Mouse (Mus musculus) cerebellum, postnatal 36 days (tissue): ENCODE results near the gene Glis2.
"Not testable (repeated sequence)": the region's sequence is repeated elsewhere in the genome, so short reads cannot be mapped to it uniquely, and the experiment has no call there.

Experiments used
- DNase-seq, 2 experiments: peaks; one replicate each; pipeline ENCODE4 v3.0.0; 2021 to 2022; ENCODE audit warnings: mixed read lengths in 2 of 2

Gene Glis2

GRCm38 (mm10) chr16:4593971-4594813 lies at the start of gene Glis2:
Glis2 (plus strand) TSS chr16:4594713.
- DNase-seq, result peak; percentile 36 to 55

GRCm38 (mm10) chr16:4544845-4545244 lies 49.7 kb upstream of the Glis2 start:
- DNase-seq, result no peak

GRCm38 (mm10) chr16:4546838-4547237 lies 47.7 kb upstream of the Glis2 start:
- DNase-seq, result no peak

- no peak for DNase-seq
Observed at GRCm38 (mm10) chr16:4547611-4548010, 46.9 kb upstream of the Glis2 start.

- DNase-seq, result no peak
Observed at GRCm38 (mm10) chr16:4548953-4549688, 45.4 kb upstream of the Glis2 start.

- peak; percentile 56 to 58 for DNase-seq
Observed at GRCm38 (mm10) chr16:4551056-4551455, 43.5 kb upstream of the Glis2 start.

DNA sequence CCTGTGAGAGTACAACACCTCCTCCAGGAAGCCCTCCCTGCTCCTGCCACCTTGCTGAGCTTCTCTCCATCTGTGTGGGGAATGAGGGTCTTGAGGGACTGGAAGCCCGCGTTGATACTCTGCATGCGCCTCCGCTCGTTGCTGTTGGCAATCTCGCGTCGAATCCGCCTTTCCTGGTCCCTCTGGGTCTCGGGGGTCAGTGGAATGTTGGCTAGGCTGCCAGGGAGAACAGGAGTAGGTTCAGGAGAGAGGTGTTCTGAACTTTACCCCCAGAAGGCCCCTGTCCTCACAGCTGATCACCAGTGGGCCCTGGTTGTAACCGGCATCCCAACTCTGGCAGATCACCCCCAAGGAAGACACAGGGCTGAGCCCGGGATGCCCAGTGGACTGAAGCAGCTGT lies 42.6 kb upstream of the Glis2 start:
- no peak for DNase-seq

GRCm38 (mm10) chr16:4552829-4553550 lies 41.5 kb upstream of the Glis2 start:
- DNase-seq, result no peak

DNA sequence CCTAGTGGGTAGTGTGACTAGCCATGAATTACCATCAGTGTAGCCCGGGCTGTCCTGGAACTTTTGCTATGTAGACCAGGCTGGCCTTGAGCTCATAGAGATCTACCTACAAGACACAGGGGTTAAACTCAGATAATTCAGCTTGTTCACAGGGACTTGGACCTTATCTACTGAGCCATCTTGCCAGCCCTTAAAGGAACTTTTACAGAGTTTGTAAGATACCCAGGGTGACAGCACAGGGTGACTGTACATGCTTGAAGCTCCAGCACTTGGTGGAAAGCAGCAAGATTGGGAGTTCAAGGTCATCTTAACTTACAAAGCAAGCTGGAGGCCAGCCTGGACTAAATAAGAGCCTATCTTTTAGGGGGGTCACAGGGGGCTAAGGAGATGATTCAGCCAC lies 39.0 kb upstream of the Glis2 start:
- DNase-seq, result no peak

- DNase-seq, result no peak
Observed at GRCm38 (mm10) chr16:4557085-4557484, 37.4 kb upstream of the Glis2 start.

GRCm38 (mm10) chr16:4557949-4558348 lies 36.6 kb upstream of the Glis2 start:
- peak; percentile 47 to 58 for DNase-seq

DNA sequence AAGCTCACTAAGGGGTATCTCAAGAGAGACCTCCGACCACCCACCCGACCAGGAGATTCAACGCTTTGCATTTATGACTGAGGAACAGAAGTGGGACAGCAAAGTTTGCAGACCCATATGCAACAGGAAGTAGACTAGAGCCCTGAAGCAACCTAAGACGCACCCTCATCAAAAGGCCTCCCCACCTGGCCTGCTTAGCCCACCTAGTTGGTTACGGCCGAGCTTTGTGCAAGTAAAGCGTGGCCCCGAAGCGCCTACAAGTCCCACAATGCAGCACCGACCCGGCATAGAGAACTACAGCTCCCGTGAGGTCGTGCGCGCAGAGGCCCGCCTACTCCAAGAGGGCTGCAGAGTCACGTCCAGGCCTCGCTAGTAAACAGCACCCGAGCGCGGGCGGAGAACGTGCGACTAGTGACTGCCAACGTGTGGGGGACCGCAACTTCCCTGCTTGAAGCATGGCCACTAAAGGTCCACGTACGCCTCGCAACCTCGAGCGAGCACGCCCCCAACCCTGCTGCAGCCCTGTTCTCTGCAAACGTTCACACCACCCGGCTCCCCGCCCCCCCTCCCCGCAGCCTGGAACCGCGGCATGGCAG lies 36.0 kb upstream of the Glis2 start:
- DNase-seq, result peak; percentile 89

GRCm38 (mm10) chr16:4558980-4559631 lies 35.4 kb upstream of the Glis2 start:
- peak; percentile 64 to 65 for DNase-seq

- peak; percentile 79 to 84 for DNase-seq
Observed at GRCm38 (mm10) chr16:4559715-4560144, 34.8 kb upstream of the Glis2 start, which contains the start of gene Tfap4. Tfap4 (minus strand) TSS chr16:4559854.

GRCm38 (mm10) chr16:4560145-4560952 lies 34.2 kb upstream of the Glis2 start:
- DNase-seq, result peak; percentile 62 to 63

- peak; percentile 77 for DNase-seq
Observed at GRCm38 (mm10) chr16:4567912-4568311, 26.6 kb upstream of the Glis2 start.

- DNase-seq, result no peak
Observed at GRCm38 (mm10) chr16:4570737-4571136, 23.8 kb upstream of the Glis2 start.

DNA sequence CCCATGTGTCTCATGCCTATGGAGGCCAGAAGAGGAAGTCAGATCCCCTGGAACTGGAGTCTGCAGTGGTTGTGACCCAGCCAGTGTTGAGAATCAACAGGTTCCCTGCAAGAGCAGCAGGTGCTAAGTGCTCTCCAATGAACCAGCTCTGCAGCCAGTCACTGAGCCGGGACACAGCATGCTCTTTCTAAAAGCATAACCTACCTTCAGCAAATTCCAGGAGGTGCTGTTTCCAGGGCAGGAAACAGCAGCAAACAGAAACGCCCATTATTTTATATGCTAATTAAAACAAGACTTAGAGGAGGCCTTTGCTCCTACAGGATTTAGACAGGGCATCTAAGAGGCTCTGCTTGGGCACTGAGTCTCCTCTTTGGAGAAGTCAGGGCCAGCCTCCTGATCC lies 18.5 kb upstream of the Glis2 start:
- no peak for DNase-seq

GRCm38 (mm10) chr16:4576873-4577272 lies 17.6 kb upstream of the Glis2 start:
- DNase-seq, result no peak

GRCm38 (mm10) chr16:4578630-4579029 lies 15.9 kb upstream of the Glis2 start:
- DNase-seq, result no peak

DNA sequence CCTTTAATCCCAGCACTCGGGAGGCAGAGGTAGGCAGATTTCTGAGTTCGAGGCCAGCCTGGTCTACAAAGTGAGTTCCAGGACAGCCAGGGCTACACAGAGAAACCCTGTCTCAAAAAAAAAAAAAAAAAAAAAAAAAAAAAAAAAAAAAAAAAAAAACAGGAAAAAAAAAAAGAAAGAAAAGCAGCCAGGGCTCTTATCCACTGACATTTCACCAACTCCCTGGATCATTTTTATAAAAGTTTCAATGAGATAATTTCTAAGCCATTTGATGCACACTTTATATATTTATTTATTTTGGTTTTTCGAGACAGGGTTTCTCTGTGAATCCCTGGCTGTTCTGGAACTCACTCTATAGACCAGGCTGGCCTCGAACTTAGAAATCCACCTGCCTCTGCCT lies 13.3 kb upstream of the Glis2 start:
- DNase-seq, result not testable (repeated sequence)
